Mouse (Mus musculus) CH12.LX (cell line): Measurements from ENCODE around the gene Trim23. TPM values are rescaled to one million over a fixed set of nuclear protein-coding genes. Genes with fewer than 3 reads are reported as not detected.
A peak's percentile ranks its signal among the peaks of the same experiment; 100 is the strongest.

Experiments used
- DNase-seq: peaks from one replicate; pipeline ENCODE4 v3.0.0-alpha.2; 2013; ENCODE audit errors: extremely low read depth
- H3K27ac ChIP-seq: 2 replicates; pipeline ENCODE4 v1.5.1; 2012; ENCODE audit warnings: low read depth, mild to moderate bottlenecking, control low read depth, moderate library complexity; ENCODE audit not compliant: insufficient read depth
- H3K27me3 ChIP-seq: replicated peaks from 2 replicates; pipeline ENCODE3; 2012; ENCODE audit warnings: inconsistent platforms
- H3K36me3 ChIP-seq, 2 experiments: replicated peaks in 1 of 2; 2 replicates each; pipeline versions ENCODE3 to v1.6.1; 2012; ENCODE audit warnings: inconsistent platforms in 1 of 2, low read length in 1 of 2, mild to moderate bottlenecking in 1 of 2, mixed read lengths in 1 of 2, moderate library complexity in 1 of 2; ENCODE audit not compliant: control insufficient read depth in 1 of 2, insufficient read depth in 1 of 2
- H3K4me1 ChIP-seq, 2 experiments: 2 replicates each; pipeline ENCODE4 v1.6.1; 2012; ENCODE audit warnings: inconsistent platforms in 1 of 2, moderate library complexity in 1 of 2; ENCODE audit not compliant: insufficient read depth in 2 of 2, control insufficient read depth in 1 of 2
- H3K4me2 ChIP-seq: 2 replicates; pipeline ENCODE4 v1.6.1; 2012; ENCODE audit warnings: low read depth, mild to moderate bottlenecking, control low read depth; ENCODE audit not compliant: poor library complexity, insufficient read depth, severe bottlenecking
- H3K4me3 ChIP-seq, 3 experiments: fragments of 150-350 bp in 1 of 3; sonication (generic) in 1 of 3; replicated peaks in 1 of 3; 2 replicates each; pipeline versions ENCODE3 to v1.5.1; 2011 to 2012; ENCODE audit warnings: low read depth in 2 of 3, low read length in 2 of 3, mild to moderate bottlenecking in 2 of 3, moderate library complexity in 2 of 3, control low read depth in 1 of 3, improper control_type of control experiment in 1 of 3, inconsistent platforms in 1 of 3, mixed read lengths in 1 of 3; ENCODE audit not compliant: poor library complexity in 1 of 3
- H3K79me2 ChIP-seq: replicated peaks from 2 replicates; pipeline ENCODE4 v1.6.1; 2012; ENCODE audit warnings: mild to moderate bottlenecking, moderate library complexity; ENCODE audit not compliant: control insufficient read depth, poor library complexity, insufficient read depth, severe bottlenecking; ENCODE audit errors: extremely low read depth
- H3K9ac ChIP-seq: 2 replicates; pipeline ENCODE4 v1.6.1; 2012; ENCODE audit warnings: low read depth, mild to moderate bottlenecking, control low read depth, moderate library complexity; ENCODE audit not compliant: insufficient read depth
- H3K9me3 ChIP-seq: replicated peaks from 2 replicates; pipeline ENCODE3; 2012; ENCODE audit warnings: low read length, inconsistent platforms, mixed read lengths
- BHLHE40 ChIP-seq: IDR thresholded peaks from 2 replicates; pipeline ENCODE4 v1.6.1; 2011; ENCODE audit warnings: mild to moderate bottlenecking, low read depth, low read length, improper control_type of control experiment
- CHD1 ChIP-seq: IDR thresholded peaks from 2 replicates; pipeline ENCODE4 v1.6.1; 2012; ENCODE audit warnings: low read depth, low read length, improper control_type of control experiment, inconsistent platforms
- CHD2 ChIP-seq: IDR thresholded peaks from 2 replicates; pipeline ENCODE4 v1.6.1; 2011; ENCODE audit warnings: low read length, improper control_type of control experiment
- CTCF ChIP-seq, 2 experiments: IDR thresholded peaks in 1 of 2; conservative IDR thresholded peaks in 1 of 2; 2 replicates each; pipeline ENCODE4 v1.5.1; 2011 to 2012; ENCODE audit warnings: low read depth in 2 of 2, low read length in 2 of 2, improper control_type of control experiment in 1 of 2, inconsistent platforms in 1 of 2, mild to moderate bottlenecking in 1 of 2, moderate library complexity in 1 of 2
- E2F4 ChIP-seq: IDR thresholded peaks from 2 replicates; pipeline ENCODE4 v1.6.1; 2011; ENCODE audit warnings: low read depth, low read length, improper control_type of control experiment; ENCODE audit not compliant: insufficient replicate concordance
- ELF1 ChIP-seq: IDR thresholded peaks from 2 replicates; pipeline ENCODE4 v1.6.1; 2014; ENCODE audit warnings: low read depth, mild to moderate bottlenecking, inconsistent platforms, low read length, improper control_type of control experiment
- EP300 ChIP-seq: IDR thresholded peaks from 2 replicates; pipeline ENCODE4 v1.6.1; 2011; ENCODE audit warnings: low read length, improper control_type of control experiment
- HCFC1 ChIP-seq: IDR thresholded peaks from 2 replicates; pipeline ENCODE4 v1.6.1; 2012; ENCODE audit warnings: low read depth, mild to moderate bottlenecking, inconsistent platforms, low read length, improper control_type of control experiment
- MAX ChIP-seq: IDR thresholded peaks from 2 replicates; pipeline ENCODE4 v1.6.1; 2011; ENCODE audit warnings: low read length, improper control_type of control experiment
- MEF2A ChIP-seq: IDR thresholded peaks from 2 replicates; pipeline ENCODE4 v1.6.1; 2014; ENCODE audit warnings: low read depth, mild to moderate bottlenecking, inconsistent platforms, low read length, improper control_type of control experiment, borderline replicate concordance
- MXI1 ChIP-seq: IDR thresholded peaks from 2 replicates; pipeline ENCODE4 v1.6.1; 2011; ENCODE audit warnings: mild to moderate bottlenecking, low read depth, low read length, improper control_type of control experiment
- POLR2A ChIP-seq: IDR thresholded peaks from 2 replicates; pipeline ENCODE4 v1.6.1; 2011; ENCODE audit warnings: low read depth, mild to moderate bottlenecking, improper control_type of control experiment, low read length
- POLR2AphosphoS2 ChIP-seq: IDR thresholded peaks from 2 replicates; pipeline ENCODE4 v1.6.1; 2011; ENCODE audit warnings: low read depth, low read length, improper control_type of control experiment
- RAD21 ChIP-seq: IDR thresholded peaks from 2 replicates; pipeline ENCODE4 v1.6.1; 2011; ENCODE audit warnings: low read depth, mild to moderate bottlenecking, low read length, improper control_type of control experiment, moderate library complexity
- SIN3A ChIP-seq: IDR thresholded peaks from 2 replicates; pipeline ENCODE4 v1.6.1; 2012; ENCODE audit warnings: low read length, improper control_type of control experiment, inconsistent platforms
- SMC3 ChIP-seq: IDR thresholded peaks from 2 replicates; pipeline ENCODE4 v1.6.1; 2011; ENCODE audit warnings: low read depth, low read length, improper control_type of control experiment
- TBP ChIP-seq: conservative IDR thresholded peaks from 2 replicates; pipeline ENCODE4 v1.6.1; 2011; ENCODE audit warnings: low read depth, low read length, improper control_type of control experiment
- USF2 ChIP-seq: conservative IDR thresholded peaks from 2 replicates; pipeline ENCODE4 v1.6.1; 2011; ENCODE audit warnings: low read depth, low read length, improper control_type of control experiment
- dilution Hi-C: fragments of 300-500 bp; cut with MboI; formaldehyde crosslinking; loops from 2 replicates; pipeline ENCODE4 v1.14.3; 2020; ENCODE audit warnings: low sequenced_read_pairs; ENCODE audit not compliant: extremely low pct_unique_long_range_greater_than_20kb, extremely low pct_ligation_motif_present
- in situ Hi-C: fragments of 300-500 bp; cut with MboI; formaldehyde crosslinking; loops from 3 replicates; pipeline ENCODE4 v1.14.3; 2019; ENCODE audit warnings: low sequenced_read_pairs, low pct_ligation_motif_present, low pct_unique_long_range_greater_than_20kb, mixed read lengths
- polyA plus RNA-seq: library from polyadenylated mRNA; unstranded; fragments of >175 nt; gene quantifications from 2 replicates; pipeline ENCODE4 v1.2.1, GENCODE M21; 2012; ENCODE audit warnings: low read depth; ENCODE audit not compliant: insufficient read length
- total RNA-seq, 2 experiments: library from RNA; depleted of rRNA; stranded (reverse); fragments of 300-350 nt in 1 of 2; fragments of >200 nt in 1 of 2; gene quantifications; 2 replicates each; pipeline ENCODE4 v1.2.3; 2012 to 2014

The Trim23 gene
- total and polyA plus RNA-seq, 3 experiments = 10.3 to 20.4 (median 11.6) TPM

DNA sequence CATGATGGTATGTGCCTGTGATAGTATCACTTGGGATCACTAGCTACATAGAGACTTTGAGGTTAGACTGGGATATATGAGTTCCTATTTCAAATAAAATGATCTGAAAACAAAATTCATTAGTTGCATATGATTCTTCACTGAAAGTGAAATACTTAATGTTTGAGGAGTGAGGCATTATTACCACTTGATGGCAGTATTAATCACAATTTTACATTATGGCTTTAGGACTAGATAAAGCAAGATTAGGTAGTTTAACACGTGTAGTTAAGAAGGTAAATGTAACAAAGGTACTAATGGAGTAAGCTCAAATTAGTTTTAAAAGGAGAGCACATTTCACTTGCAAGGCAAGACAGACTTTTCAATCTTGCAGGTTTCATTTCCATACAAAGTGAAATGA lies 25.7 kb downstream of the Trim23 start:
- H3K27ac ChIP-seq = no peak overlapping the region
- DNase-seq = no peak
- H3K4me1 ChIP-seq = no peaks in the 10 kb centered on the region
- in situ Hi-C loops = no loop called here
- no peak overlapping the region for H3K4me3 ChIP-seq
- TF ChIP-seq CTCF (conservative IDR thresholded peaks at IDR 0.05 in 1 of 2, IDR thresholded peaks at IDR 0.05 in 1 of 2; ENCODE audit: low read depth in 2 of 2, low read length in 2 of 2) (peak in 1 of 2 experiments; percentile 23; a peak in 2 of 4 replicates), HCFC1 (no peak), EP300 (no peak)
- H3K9me3 ChIP-seq = no peaks in the 10 kb centered on the region
- dilution Hi-C loops = no loop called here
- H3K4me2 ChIP-seq = no peak overlapping the region
- no peaks in the 10 kb centered on the region for H3K79me2 ChIP-seq
- H3K9ac ChIP-seq = no peak overlapping the region
- H3K36me3 ChIP-seq = peaks cover 15 to 64% of the 10 kb centered on the region in 2 experiments
- no peaks in the 10 kb centered on the region for H3K27me3 ChIP-seq

DNA sequence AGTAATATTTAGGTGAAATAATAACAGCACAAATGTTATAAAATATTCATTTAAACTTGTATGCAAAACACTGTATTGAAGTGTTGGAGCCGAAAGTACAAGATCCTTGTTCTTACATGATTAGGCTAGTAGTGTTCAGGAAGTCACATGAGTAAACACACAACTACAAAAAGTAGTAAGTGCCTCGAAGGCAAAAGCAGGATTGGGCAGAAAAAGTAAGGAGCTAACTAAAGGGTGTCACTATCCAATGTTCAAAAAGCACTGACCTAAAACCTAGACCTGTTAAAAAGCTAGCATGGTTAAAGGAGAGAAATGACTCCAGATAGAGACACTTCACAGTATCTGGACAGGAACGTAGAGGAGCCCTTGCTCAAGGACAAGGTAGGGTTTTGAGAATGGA lies 48.9 kb downstream of the Trim23 start:
- Histone ChIP-seq H3K27me3 (no peaks in the 10 kb centered on the region), H3K27ac (no peak overlapping the region), H3K4me2 (peak overlapping the region; percentile 91; the same call in 1 of the 2 replicates), H3K36me3 (peaks cover 8 to 14% of the 10 kb centered on the region in 2 experiments), H3K4me3 (peak overlapping the region; percentile 61 to 93 (median 86)), H3K79me2 (peaks cover 36% of the 10 kb centered on the region), H3K9me3 (no peaks in the 10 kb centered on the region), H3K9ac (peak overlapping the region; percentile 84), H3K4me1 (peaks cover 0 to 21% of the 10 kb centered on the region in 2 experiments; a peak in 2 of 4 replicates)
- DNase-seq = peak; percentile 3
- TF ChIP-seq BHLHE40 (peak; percentile 53), E2F4 (no peak), USF2 (no peak), SIN3A (peak; percentile 26; the same call in 1 of the 2 replicates), EP300 (no peak; the same call in 1 of the 2 replicates), CHD2 (no peak), MAX (no peak), POLR2AphosphoS2 (no peak), MEF2A (no peak), ELF1 (no peak), SMC3 (no peak), MXI1 (no peak), POLR2A (no peak), CHD1 (no peak), RAD21 (no peak), TBP (no peak)
- dilution Hi-C loops = no loop called here
- in situ Hi-C loops = no loop called here
